Mouse (Mus musculus): Measurements from ENCODE around the gene Marcks.

DNA sequence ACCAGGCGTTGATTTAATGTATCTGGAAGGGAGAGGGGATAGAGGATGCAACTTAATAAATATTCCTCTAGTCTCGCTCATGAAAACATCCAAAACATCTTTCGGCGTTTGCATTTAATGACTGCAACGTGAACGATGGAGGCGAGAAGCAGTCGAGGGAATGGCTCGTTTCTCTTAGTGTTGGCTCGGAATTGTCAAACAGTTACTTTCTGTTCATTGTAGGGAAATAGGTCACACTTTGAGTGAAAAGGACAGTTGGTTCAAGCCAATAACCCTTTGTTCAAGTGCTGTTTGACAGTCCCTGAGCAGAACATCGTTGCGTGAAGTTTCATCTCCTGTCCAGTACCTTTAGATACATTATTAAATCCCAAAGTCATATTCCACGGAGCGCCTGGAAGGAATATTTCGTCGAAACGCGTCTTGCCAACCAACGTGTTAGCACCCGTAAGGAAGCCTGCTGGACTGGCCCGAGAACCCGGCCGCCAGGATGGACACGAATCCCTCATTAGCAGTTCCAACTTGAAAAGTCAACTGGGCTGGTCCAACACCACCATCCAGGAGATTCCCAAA is 1.5 kb upstream of the Marcks start:
- TF ChIP-seq CTCF (IDR thresholded peaks at IDR 0.05; ENCODE audit: borderline replicate concordance, extremely low read depth, insufficient read depth, insufficient read length) (no peak), POLR2A (IDR thresholded peaks at IDR 0.05; ENCODE audit: borderline replicate concordance, extremely low read depth, insufficient read depth, insufficient read length, poor library complexity, severe bottlenecking) (no peak)
